Mouse (Mus musculus) stomach, embryonic 14.5 days (tissue): ENCODE measurements at regions not wholly inside any gene's neighbourhood (a gene's known extent, or its start where the extent isn't known, plus 50 kb on each side); places are given as distances from the start of the nearest gene placed in this dataset.
A peak's percentile ranks its signal among the peaks of the same experiment; 100 is the strongest.

ENCODE experiments used
- ATAC-seq: fragments of 200-750 bp; cut with Nextera tagmentation; 2 replicates; pipeline ENCODE4 v1.8.0; 2017; ENCODE audit warnings: low read depth, moderate TSS enrichment; ENCODE audit not compliant: insufficient number of reproducible peaks, insufficient read depth, low FRiP score
- H3K27ac ChIP-seq: fragments of 300-500 bp; sonication (generic); 2 replicates; pipeline ENCODE4 v1.5.1; 2014; ENCODE audit warnings: mild to moderate bottlenecking, low read length, moderate library complexity, mixed read lengths
- H3K27me3 ChIP-seq: fragments of 300-500 bp; sonication (generic); 2 replicates; pipeline ENCODE4 v1.6.1; 2014; ENCODE audit warnings: low read length, control low read depth, mixed read lengths; ENCODE audit not compliant: control insufficient read depth, insufficient read depth
- H3K36me3 ChIP-seq: fragments of 300-500 bp; sonication (generic); 2 replicates; pipeline ENCODE4 v1.6.1; 2014; ENCODE audit warnings: mild to moderate bottlenecking, control low read depth, low read length, moderate library complexity, mixed read lengths; ENCODE audit not compliant: control insufficient read depth, insufficient read depth
- H3K4me1 ChIP-seq: fragments of 300-500 bp; sonication (generic); 2 replicates; pipeline ENCODE4 v1.6.1; 2014; ENCODE audit warnings: low read length, control low read depth, mixed read lengths; ENCODE audit not compliant: control insufficient read depth, insufficient read depth
- H3K4me2 ChIP-seq: fragments of 300-500 bp; sonication (generic); replicated peaks from 2 replicates; pipeline ENCODE4 v1.6.1; 2014; ENCODE audit warnings: low read depth, low read length, control low read depth
- H3K4me3 ChIP-seq: fragments of 300-500 bp; sonication (generic); 2 replicates; pipeline ENCODE4 v1.5.1; 2014; ENCODE audit warnings: low read depth, low read length, control low read depth
- H3K9ac ChIP-seq: fragments of 300-500 bp; sonication (generic); replicated peaks from 2 replicates; pipeline ENCODE4 v1.6.1; 2014; ENCODE audit warnings: low read depth, mild to moderate bottlenecking, control low read depth, low read length, moderate library complexity, mixed read lengths
- H3K9me3 ChIP-seq: fragments of 300-500 bp; sonication (generic); 2 replicates; pipeline ENCODE4 v1.6.1; 2016; ENCODE audit warnings: low read depth, low read length, control low read depth; ENCODE audit not compliant: control insufficient read depth
- WGBS: fragments of 180-500 bp; shearing (Covaris S2); extraction: QIAGEN DNeasy Blood & Tissue Kit; methylation state at CpG from one replicate; pipeline ENCODE4 v1.1.7; 2014; 5-methylcytosine and 5-hydroxymethylcytosine counted together

DNA sequence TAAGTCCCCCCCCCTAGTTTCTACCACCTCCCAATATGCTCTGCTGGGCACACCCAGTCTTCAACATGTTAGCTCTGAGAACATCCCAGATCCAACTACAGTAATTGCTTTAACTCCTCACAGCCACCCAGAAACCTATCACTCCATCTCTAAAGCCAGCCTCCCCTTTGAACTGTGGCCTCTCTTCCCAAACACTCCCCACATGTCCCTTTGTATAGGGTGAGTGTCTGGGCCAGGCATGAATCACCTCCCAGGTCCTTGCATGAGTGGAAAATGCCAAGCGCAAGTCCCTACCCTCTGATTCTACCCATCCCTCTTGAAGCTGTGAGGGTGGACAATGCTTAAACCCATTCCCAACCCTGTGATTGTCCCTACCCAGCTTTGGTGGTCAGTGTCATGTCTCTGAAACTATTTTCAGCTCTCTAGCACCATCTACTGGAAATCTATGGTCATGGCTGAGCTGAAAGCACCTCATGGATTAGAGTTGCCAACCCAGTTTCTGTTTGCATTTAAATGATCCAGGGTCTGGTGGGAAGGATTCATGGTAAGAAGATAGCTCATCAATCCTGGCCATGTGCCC lies 162.6 kb upstream of the Nckap5 start:
- ATAC-seq = peak; percentile 29; the same call in 1 of the 2 replicates
- WGBS = 74% methylated on average over 1 of the region's 1 CpGs
- no peak overlapping the region for H3K9ac ChIP-seq
- no peak overlapping the region for H3K27ac ChIP-seq
- no peak overlapping the region for H3K4me3 ChIP-seq
- no peaks in the 10 kb centered on the region for H3K9me3 ChIP-seq
- H3K4me2 ChIP-seq = no peak overlapping the region
- no peaks in the 10 kb centered on the region for H3K36me3 ChIP-seq
- H3K4me1 ChIP-seq = no peaks in the 10 kb centered on the region
- no peaks in the 10 kb centered on the region for H3K27me3 ChIP-seq

DNA sequence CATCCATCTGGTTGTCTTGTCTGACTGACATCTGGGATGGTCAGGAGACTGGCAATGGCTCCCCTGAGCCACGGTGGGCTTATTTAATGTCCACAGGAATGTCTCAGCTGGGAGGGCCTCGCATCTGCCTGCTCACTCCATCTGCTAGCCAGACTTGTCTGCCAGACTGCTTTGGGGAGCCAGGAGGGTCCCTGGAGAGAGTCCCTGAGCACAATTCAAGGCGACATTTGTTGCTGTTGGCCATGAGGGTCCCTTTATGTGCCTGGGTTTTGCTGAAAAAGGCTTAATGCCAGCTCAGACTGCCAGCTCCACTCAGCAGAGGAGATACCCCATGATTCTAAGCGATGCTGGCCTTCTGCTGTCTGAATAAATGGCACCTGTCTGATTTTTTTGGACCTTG lies 161.8 kb upstream of the Nckap5 start:
- ATAC-seq = no peak
- Histone ChIP-seq H3K27me3 (no peaks in the 10 kb centered on the region), H3K4me2 (no peak overlapping the region), H3K27ac (no peak overlapping the region), H3K36me3 (no peaks in the 10 kb centered on the region), H3K4me3 (no peak overlapping the region), H3K9ac (no peak overlapping the region), H3K4me1 (no peaks in the 10 kb centered on the region), H3K9me3 (no peaks in the 10 kb centered on the region)
- WGBS = 70% methylated on average over 4 of the region's 4 CpGs

- Histone ChIP-seq H3K4me3 (no peak overlapping the region), H3K36me3 (no peaks in the 10 kb centered on the region), H3K4me1 (no peaks in the 10 kb centered on the region), H3K27me3 (no peaks in the 10 kb centered on the region), H3K27ac (no peak overlapping the region), H3K9me3 (no peaks in the 10 kb centered on the region), H3K4me2 (no peak overlapping the region), H3K9ac (no peak overlapping the region)
- 88% methylated on average over 5 of the region's 5 CpGs for WGBS
- ATAC-seq = no peak
Measured at GRCm38 (mm10) chr1:126982805-126983204, 152.2 kb upstream of the Nckap5 start.

DNA sequence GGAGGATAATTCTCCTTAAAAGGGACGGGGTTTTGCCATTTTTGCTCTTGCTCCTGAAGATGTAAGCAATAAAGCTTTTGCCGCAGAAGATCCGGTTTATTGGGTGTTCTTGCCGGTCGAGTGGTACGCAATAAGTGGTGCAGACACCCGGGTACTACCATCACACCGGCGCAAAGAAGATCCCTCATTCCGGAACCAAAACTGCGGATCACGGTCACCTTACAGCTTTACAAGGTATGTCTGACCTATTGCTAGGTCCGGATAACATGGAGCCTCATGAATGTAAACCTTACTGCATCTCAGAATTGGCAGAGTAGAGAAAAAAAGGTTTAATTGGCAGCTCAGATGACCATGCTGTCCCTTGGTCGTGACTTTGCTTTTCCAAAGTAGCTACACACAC lies 149.7 kb upstream of the Nckap5 start:
- H3K9me3 ChIP-seq = no peaks in the 10 kb centered on the region
- 93% methylated on average over 14 of the region's 14 CpGs for WGBS
- no peak overlapping the region for H3K27ac ChIP-seq
- H3K9ac ChIP-seq = no peak overlapping the region
- H3K4me2 ChIP-seq = no peak overlapping the region
- H3K4me1 ChIP-seq = no peaks in the 10 kb centered on the region
- no peak overlapping the region for H3K4me3 ChIP-seq
- no peak for ATAC-seq
- no peaks in the 10 kb centered on the region for H3K27me3 ChIP-seq
- H3K36me3 ChIP-seq = no peaks in the 10 kb centered on the region

- Histone ChIP-seq H3K9me3 (no peaks in the 10 kb centered on the region), H3K36me3 (no peaks in the 10 kb centered on the region), H3K4me1 (no peaks in the 10 kb centered on the region), H3K9ac (no peak overlapping the region), H3K4me3 (no peak overlapping the region), H3K4me2 (no peak overlapping the region), H3K27ac (no peak overlapping the region), H3K27me3 (no peaks in the 10 kb centered on the region)
- 75% methylated on average over 1 of the region's 1 CpGs for WGBS
- ATAC-seq = no peak
Measured at GRCm38 (mm10) chr1:126973871-126974270, 143.3 kb upstream of the Nckap5 start.

- Histone ChIP-seq H3K9me3 (no peaks in the 10 kb centered on the region), H3K36me3 (no peaks in the 10 kb centered on the region), H3K9ac (no peak overlapping the region), H3K4me3 (no peak overlapping the region), H3K4me1 (no peaks in the 10 kb centered on the region), H3K27me3 (no peaks in the 10 kb centered on the region), H3K27ac (no peak overlapping the region), H3K4me2 (no peak overlapping the region)
- ATAC-seq = no peak
- WGBS = 26% methylated on average over 10 of the region's 10 CpGs
Measured at GRCm38 (mm10) chr1:126971777-126972421, 141.3 kb upstream of the Nckap5 start.

DNA sequence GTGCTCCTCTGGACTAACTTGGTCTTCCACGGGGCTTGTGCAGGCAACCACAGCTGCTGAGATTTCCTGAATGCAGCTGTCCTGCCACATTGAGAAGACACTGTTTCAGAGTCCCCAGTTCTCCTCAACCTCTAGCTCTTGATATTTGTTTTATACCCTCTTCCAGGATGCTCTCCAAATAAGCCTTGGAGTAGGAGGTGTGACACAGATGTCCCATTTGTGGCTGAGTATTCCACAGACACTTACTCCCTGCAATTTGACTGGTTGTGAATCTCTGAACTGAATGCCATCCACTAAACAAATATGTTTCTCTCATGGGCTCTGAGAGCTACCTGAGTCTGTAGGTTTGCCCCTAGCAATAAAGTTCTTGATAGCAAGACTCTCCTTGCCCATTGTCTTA lies 140.5 kb upstream of the Nckap5 start:
- Histone ChIP-seq H3K27ac (no peak overlapping the region), H3K9me3 (no peaks in the 10 kb centered on the region), H3K4me1 (no peaks in the 10 kb centered on the region), H3K4me3 (no peak overlapping the region), H3K27me3 (no peaks in the 10 kb centered on the region), H3K4me2 (no peak overlapping the region), H3K9ac (no peak overlapping the region), H3K36me3 (no peaks in the 10 kb centered on the region)
- 59% methylated on average over 1 of the region's 1 CpGs for WGBS
- ATAC-seq = no peak

GRCm38 (mm10) chr1:126966394-126966793 lies 135.8 kb upstream of the Nckap5 start:
- no peaks in the 10 kb centered on the region for H3K4me1 ChIP-seq
- no peaks in the 10 kb centered on the region for H3K27me3 ChIP-seq
- no peaks in the 10 kb centered on the region for H3K9me3 ChIP-seq
- H3K4me2 ChIP-seq = no peak overlapping the region
- ATAC-seq = no peak
- H3K27ac ChIP-seq = no peak overlapping the region
- no peak overlapping the region for H3K4me3 ChIP-seq
- no peaks in the 10 kb centered on the region for H3K36me3 ChIP-seq
- no peak overlapping the region for H3K9ac ChIP-seq
